Mouse (Mus musculus) intestine, embryonic 15.5 days (tissue): ENCODE measurements around the gene Gm21812. TPM values are rescaled to one million over a fixed set of nuclear protein-coding genes. Genes with fewer than 3 reads are reported as not detected.
"Not testable (repeated sequence)": the region's sequence is repeated elsewhere in the genome, so short reads cannot be mapped to it uniquely, and the experiment has no call there.

Experiments used
- ATAC-seq: fragments of 200-750 bp; cut with Nextera tagmentation; 2 replicates; pipeline ENCODE4 v1.8.0; 2017; ENCODE audit warnings: moderate TSS enrichment, moderate library complexity
- H3K27ac ChIP-seq: fragments of 300-500 bp; sonication (generic); 2 replicates; pipeline ENCODE4 v1.5.1; 2015; ENCODE audit warnings: mild to moderate bottlenecking, inconsistent platforms
- H3K27me3 ChIP-seq: fragments of 300-500 bp; sonication (generic); replicated peaks from 2 replicates; pipeline ENCODE4 v1.6.1; 2015; ENCODE audit warnings: inconsistent platforms
- H3K36me3 ChIP-seq: fragments of 300-500 bp; sonication (generic); 2 replicates; pipeline ENCODE4 v1.6.1; 2015; ENCODE audit warnings: inconsistent platforms
- H3K4me1 ChIP-seq: fragments of 300-500 bp; sonication (generic); replicated peaks from 2 replicates; pipeline ENCODE4 v1.6.1; 2015; ENCODE audit warnings: inconsistent platforms
- H3K4me2 ChIP-seq: fragments of 300-500 bp; sonication (generic); replicated peaks from 2 replicates; pipeline ENCODE4 v1.6.1; 2015; ENCODE audit warnings: mild to moderate bottlenecking, inconsistent platforms
- H3K4me3 ChIP-seq: fragments of 300-500 bp; sonication (generic); replicated peaks from 2 replicates; pipeline ENCODE4 v1.5.1; 2015; ENCODE audit warnings: inconsistent platforms
- H3K9ac ChIP-seq: fragments of 300-500 bp; sonication (generic); 2 replicates; pipeline ENCODE4 v1.6.1; 2015; ENCODE audit warnings: inconsistent platforms
- H3K9me3 ChIP-seq: fragments of 300-500 bp; sonication (generic); 2 replicates; pipeline ENCODE4 v1.6.1; 2016; ENCODE audit warnings: inconsistent platforms
- WGBS: fragments of 180-500 bp; shearing (Covaris S2); methylation state at CpG from one replicate; pipeline ENCODE4 v1.1.7; 2015; 5-methylcytosine and 5-hydroxymethylcytosine counted together
- polyA plus RNA-seq: library from polyadenylated mRNA; unstranded; fragments of >200 nt; fragmentation: Nextera tagmentation; extraction: Ambion mirVana; gene quantifications from 2 replicates; pipeline ENCODE4 v1.2.1, GENCODE M21; 2015

The Gm21812 gene
- not detected in 2 replicates for polyA plus RNA-seq

DNA sequence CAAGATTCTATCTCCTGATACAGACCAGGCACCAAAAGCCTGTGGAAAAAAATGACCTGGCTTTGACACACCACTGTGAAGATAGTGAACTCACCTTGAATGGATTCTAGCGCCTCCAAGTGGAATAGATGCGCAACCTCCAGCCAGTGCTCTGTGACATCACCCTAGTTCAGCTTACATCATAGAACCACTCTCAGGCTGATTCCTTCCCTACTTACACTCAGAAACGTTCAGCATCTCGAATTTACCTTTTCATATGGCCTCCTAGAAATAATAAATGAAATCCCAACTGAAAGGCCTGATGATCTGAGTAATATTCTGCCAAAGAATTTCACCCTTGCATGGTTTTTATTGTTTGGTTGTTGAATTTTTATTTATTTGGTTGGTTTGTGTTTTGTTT, at the start of gene Gm21812:
TSS of gene Gm21812 (minus strand) at position 101 of the 400 bp plus-strand sequence.
- H3K4me2 ChIP-seq, H3K36me3 ChIP-seq, H3K27me3 ChIP-seq, ATAC-seq, H3K9ac ChIP-seq, H3K9me3 ChIP-seq, H3K4me1 ChIP-seq, H3K4me3 ChIP-seq, H3K27ac ChIP-seq: not testable (repeated sequence)
- WGBS = no CpG with 5 or more reads among the region's 4 CpGs

Other genes starting within 250 kb of the Gm21812 start
- not detected in 2 replicates for gene Gm21292, start 213.3 kb downstream of the Gm21812 start, polyA plus RNA-seq
- gene Gm21721, start 145.0 kb downstream of the Gm21812 start, polyA plus RNA-seq = not detected in 2 replicates
- gene Gm21874, start 69.0 kb upstream of the Gm21812 start, polyA plus RNA-seq = not detected in 2 replicates